Comparison of ENCODE assay signal across 11 mouse cellular contexts in genomic region chr17:71693313-71693712, GRCm38 (mm10). TPM values are rescaled to one million over a fixed set of nuclear protein-coding genes. Genes with fewer than 3 reads are reported as not detected.
DNase-seq lines count a peak whose midpoint lies in the region; ATAC-seq lines count a peak whose summit lies in the region.
"Had no signal": no experiment of that assay in that cellular context is flagged by ENCODE, and none has a peak within 500 bp of the region (broad histone marks: within the 10 kb centered on the region; RNA-seq: fewer than 3 reads in every experiment).

No protein-coding gene starts in this region.

- no peak overlapping the region for H3K4me3 ChIP-seq in midbrain, embryonic 11.5 days (ENCODE audit: low read depth, low read length)
- no peak overlapping the region for H3K4me3 ChIP-seq in midbrain, embryonic 15.5 days
- H3K4me3 ChIP-seq: forebrain, embryonic 15.5 days; megakaryocyte, embryonic 14.5 days had no signal

- no peak overlapping the region for H3K4me2 ChIP-seq in midbrain, embryonic 11.5 days
- H3K4me2 ChIP-seq in midbrain, embryonic 15.5 days, result no peak overlapping the region
- H3K4me2 ChIP-seq: forebrain, embryonic 15.5 days had no signal

- H3K27ac ChIP-seq in midbrain, embryonic 11.5 days (ENCODE audit: low read depth, low read length), result no peak overlapping the region
- no peak overlapping the region for H3K27ac ChIP-seq in midbrain, embryonic 15.5 days
- H3K27ac ChIP-seq: forebrain, embryonic 15.5 days had no signal

- peak; percentile 40; the same call in 1 of the 2 replicates for ATAC-seq in midbrain, embryonic 11.5 days (ENCODE audit: low FRiP score)
- ATAC-seq in midbrain, embryonic 15.5 days (replicated peaks), result no peak
- ATAC-seq in inflammation-experienced regulatory T-cells, adult 6 months, result no peak
- ATAC-seq: forebrain, embryonic 15.5 days had no signal

- H3K27me3 ChIP-seq in midbrain, embryonic 11.5 days (ENCODE audit: control insufficient read depth, insufficient read depth, low read length), result no peaks in the 10 kb centered on the region
- no peaks in the 10 kb centered on the region for H3K27me3 ChIP-seq in midbrain, embryonic 15.5 days (replicated peaks)
- H3K27me3 ChIP-seq: forebrain, embryonic 15.5 days had no signal

- peak; percentile 91 for DNase-seq in heart, adult 11 months
- no peak for DNase-seq in heart, postnatal 36 days
- peak; percentile 89 for DNase-seq in midbrain, embryonic 11.5 days (ENCODE audit: low spot score, missing footprints)
- DNase-seq in left cerebral cortex, adult 9 months (ENCODE audit: low spot score in 2 of 2), result peak; percentile 62 to 75
- peak; percentile 45 for DNase-seq in right cerebral cortex, postnatal 14 days
- DNase-seq in gastrocnemius, postnatal 14 days, result no peak

- no peaks in the 10 kb centered on the region for H3K9me3 ChIP-seq in midbrain, embryonic 11.5 days (ENCODE audit: control insufficient read depth, low read length)
- H3K9me3 ChIP-seq in midbrain, embryonic 15.5 days, result no peaks in the 10 kb centered on the region
- H3K9me3 ChIP-seq: forebrain, embryonic 15.5 days; megakaryocyte, embryonic 14.5 days had no signal

- WGBS in midbrain, embryonic 11.5 days, result 48% methylated on average over 5 of the region's 5 CpGs
- WGBS in midbrain, embryonic 15.5 days, result 30% methylated on average over 5 of the region's 5 CpGs

- intact Hi-C loops in heart, postnatal 36 days (cut with DNase I), result no loop called here
- intact Hi-C loops in gastrocnemius, postnatal 14 days (cut with DNase I; ENCODE audit: low total_unique reads), result no loop called here

- H3K9ac ChIP-seq in midbrain, embryonic 11.5 days (ENCODE audit: low read length), result no peak overlapping the region
- no peak overlapping the region for H3K9ac ChIP-seq in midbrain, embryonic 15.5 days
- H3K9ac ChIP-seq: forebrain, embryonic 15.5 days had no signal

- no peaks in the 10 kb centered on the region for H3K36me3 ChIP-seq in midbrain, embryonic 11.5 days (ENCODE audit: control insufficient read depth, insufficient read depth, low read length)
- no peaks in the 10 kb centered on the region for H3K36me3 ChIP-seq in midbrain, embryonic 15.5 days (replicated peaks)
- H3K36me3 ChIP-seq: forebrain, embryonic 15.5 days had no signal

- H3K4me1 ChIP-seq in midbrain, embryonic 11.5 days (ENCODE audit: control insufficient read depth, insufficient read depth, low read length), result peaks cover 4% of the 10 kb centered on the region; the same call in 1 of the 2 replicates
- H3K4me1 ChIP-seq in midbrain, embryonic 15.5 days, result peaks cover 4% of the 10 kb centered on the region

RNA-seq across cellular contexts. Expression of gene Togaram2, which starts 20.3 kb away (rescaled TPM):
- 1 to 10 TPM; 3.9 to 5.9 TPM for total RNA-seq in heart, postnatal 36 days (2021)
- polyA plus RNA-seq in midbrain, embryonic 11.5 days (2014; fragmentation: Nextera tagmentation; extraction: Ambion mirVana), result not detected in 2 replicates
- polyA plus RNA-seq in midbrain, embryonic 15.5 days (2015; fragmentation: Nextera tagmentation; extraction: Ambion mirVana), result 0.48 and 0.68 TPM in 2 replicates
- polyA plus RNA-seq in inflammation-experienced regulatory T-cells, adult 6 months (2017; shearing (Covaris generic)), result not detected
- total RNA-seq in gastrocnemius, postnatal 14 days (2021), result 1 to 10 TPM in 1 of 2 experiments, under 1 TPM in 1; 0.82 to 1.1 TPM

RNA-seq across cellular contexts. Expression of gene Pcare, which starts 59.4 kb away (rescaled TPM):
- under 1 TPM; 0.14 to 0.41 TPM for total RNA-seq in heart, postnatal 36 days (2021)
- polyA plus RNA-seq in midbrain, embryonic 11.5 days (2014; fragmentation: Nextera tagmentation; extraction: Ambion mirVana), result not detected in 2 replicates
- not detected in 2 replicates for polyA plus RNA-seq in midbrain, embryonic 15.5 days (2015; fragmentation: Nextera tagmentation; extraction: Ambion mirVana)
- polyA plus RNA-seq in inflammation-experienced regulatory T-cells, adult 6 months (2017; shearing (Covaris generic)), result not detected
- total RNA-seq in gastrocnemius, postnatal 14 days (2021), result not detected
- polyA plus RNA-seq: forebrain, embryonic 15.5 days; intestine, embryonic 14.5 days had no signal

Comparison
In these comparisons a context has a peak if more than half of its experiments do, and no peak if none do; other contexts are left out.
1. DNase-seq: peak in heart, adult 11 months (single experiment), midbrain, embryonic 11.5 days (single experiment), left cerebral cortex, adult 9 months (2 of 2) and right cerebral cortex, postnatal 14 days (single experiment); none in heart, postnatal 36 days (0 of 2) and gastrocnemius, postnatal 14 days (single experiment).